Mouse (Mus musculus): ENCODE measurements around the gene Mta3. TPM values are rescaled to one million over a fixed set of nuclear protein-coding genes. Genes with fewer than 3 reads are reported as not detected.

Gene Mta3
- polyA plus RNA-seq, 1 experiment from 2014 or later = 44.2 TPM

DNA sequence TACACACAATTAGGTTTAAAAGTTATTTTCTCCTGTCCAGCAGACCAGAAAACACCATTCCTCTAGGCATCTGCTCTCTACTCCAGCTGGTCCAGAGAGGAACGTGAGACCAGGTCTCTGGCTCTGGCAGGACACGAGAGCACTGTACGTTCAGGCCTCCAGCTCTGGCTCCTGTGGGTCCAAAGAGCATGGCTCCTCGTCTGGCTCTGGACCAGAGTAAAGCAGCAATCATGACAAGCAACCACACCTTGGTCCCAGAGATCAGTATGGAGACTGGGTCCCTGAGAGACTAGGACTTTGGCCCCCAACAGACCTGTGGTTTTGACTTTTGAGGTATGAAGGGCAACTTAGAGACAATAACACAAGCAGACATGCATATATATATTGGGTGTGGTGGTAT lies 33.3 kb upstream of the Mta3 start:
- no peak overlapping the region for H3K9ac ChIP-seq (ENCODE audit: low read length)
- no peaks in the 10 kb centered on the region for H3K36me3 ChIP-seq (ENCODE audit: control insufficient read depth, insufficient read depth, low read length)
- no peaks in the 10 kb centered on the region for H3K27me3 ChIP-seq (ENCODE audit: control insufficient read depth, insufficient read depth, low read length)
- no peaks in the 10 kb centered on the region for H3K4me1 ChIP-seq (replicated peaks; ENCODE audit: control insufficient read depth, insufficient read depth)
- TF ChIP-seq EP300 (optimal IDR thresholded peaks at IDR 0.05) = no peak
- H3K9me3 ChIP-seq (ENCODE audit: control insufficient read depth, low read length) = no peaks in the 10 kb centered on the region
- no peak for ATAC-seq (ENCODE audit: low FRiP score, low TSS enrichment)
- H3K4me2 ChIP-seq (replicated peaks; ENCODE audit: low read depth) = no peak overlapping the region
- WGBS = 68% methylated on average over 4 of the region's 4 CpGs
- DNase-seq (ENCODE audit: low spot score) = no peak
- no peak overlapping the region for H3K27ac ChIP-seq (replicated peaks)
- H3K4me3 ChIP-seq (ENCODE audit: low read depth, low read length) = no peak overlapping the region

DNA sequence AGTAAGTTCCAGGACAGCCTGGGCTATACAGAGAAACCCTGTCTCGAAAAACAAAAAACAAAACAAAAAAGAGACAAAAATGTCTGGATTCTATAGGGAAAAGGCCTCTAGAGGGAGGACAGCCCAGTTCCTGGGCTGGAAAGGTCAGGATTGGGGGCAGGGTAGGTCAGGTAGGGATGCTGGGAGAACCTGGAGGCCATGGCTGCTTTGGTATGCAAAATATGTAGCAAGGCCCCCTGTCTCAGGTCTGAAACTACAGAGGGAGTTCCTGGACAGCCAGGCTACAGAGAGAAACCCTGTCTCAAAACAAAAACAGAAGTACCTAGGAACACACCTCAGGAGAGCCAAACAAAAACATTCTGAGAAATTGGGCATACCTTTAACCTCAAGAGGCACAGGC lies 28.6 kb upstream of the Mta3 start:
- H3K9me3 ChIP-seq (ENCODE audit: control insufficient read depth, low read length) = no peaks in the 10 kb centered on the region
- 67% methylated on average over 1 of the region's 1 CpGs for WGBS

DNA sequence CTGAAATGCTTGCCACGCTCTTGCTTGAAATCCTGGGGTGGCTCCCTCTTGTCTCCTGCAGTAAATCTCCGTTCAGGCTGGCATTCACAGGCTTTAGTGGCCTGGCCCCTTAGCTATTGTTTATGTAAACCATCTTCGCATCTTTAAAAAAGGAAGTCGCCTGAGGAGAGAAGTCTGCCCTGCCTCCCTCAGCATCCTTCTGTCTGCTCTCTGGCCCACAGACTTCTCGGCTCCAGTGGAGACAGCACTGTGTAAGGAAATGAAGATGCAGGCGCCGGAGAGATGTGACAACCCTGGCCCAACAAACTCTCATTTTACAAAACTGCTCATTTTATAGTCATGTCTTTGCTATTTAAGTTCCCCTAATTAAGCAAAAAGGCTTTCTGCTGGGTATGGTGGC lies 24.0 kb upstream of the Mta3 start:
- no peak overlapping the region for H3K4me2 ChIP-seq (replicated peaks; ENCODE audit: low read depth)
- H3K9me3 ChIP-seq (ENCODE audit: control insufficient read depth, low read length) = no peaks in the 10 kb centered on the region
- 55% methylated on average over 7 of the region's 7 CpGs for WGBS
- ATAC-seq (ENCODE audit: low FRiP score, low TSS enrichment) (no peak), DNase-seq (ENCODE audit: low spot score) (no peak)
- H3K27ac ChIP-seq (replicated peaks) = no peak overlapping the region
- no peak overlapping the region for H3K4me3 ChIP-seq (ENCODE audit: low read depth, low read length)
- H3K9ac ChIP-seq (ENCODE audit: low read length) = no peak overlapping the region
- no peaks in the 10 kb centered on the region for H3K4me1 ChIP-seq (replicated peaks; ENCODE audit: control insufficient read depth, insufficient read depth)
- H3K27me3 ChIP-seq (ENCODE audit: control insufficient read depth, insufficient read depth, low read length) = no peaks in the 10 kb centered on the region
- TF ChIP-seq CTCF (IDR thresholded peaks at IDR 0.05; ENCODE audit: low read depth) (no peak), EP300 (optimal IDR thresholded peaks at IDR 0.05) (no peak)
- no peaks in the 10 kb centered on the region for H3K36me3 ChIP-seq (ENCODE audit: control insufficient read depth, insufficient read depth, low read length)

More for the DNA sequence above, 28.6 kb upstream of the Mta3 start:
- Histone ChIP-seq H3K4me1 (replicated peaks; ENCODE audit: control insufficient read depth, insufficient read depth) (no peaks in the 10 kb centered on the region), H3K27ac (replicated peaks) (no peak overlapping the region), H3K27me3 (ENCODE audit: control insufficient read depth, insufficient read depth, low read length) (no peaks in the 10 kb centered on the region), H3K36me3 (ENCODE audit: control insufficient read depth, insufficient read depth, low read length) (no peaks in the 10 kb centered on the region), H3K9ac (ENCODE audit: low read length) (no peak overlapping the region), H3K4me2 (replicated peaks; ENCODE audit: low read depth) (no peak overlapping the region), H3K4me3 (ENCODE audit: low read depth, low read length) (no peak overlapping the region)
- DNase-seq (ENCODE audit: low spot score) = no peak
- TF ChIP-seq EP300 (optimal IDR thresholded peaks at IDR 0.05) = no peak
- no peak for TF ChIP-seq CTCF (IDR thresholded peaks at IDR 0.05; ENCODE audit: low read depth)
- no peak for ATAC-seq (ENCODE audit: low FRiP score, low TSS enrichment)

DNA sequence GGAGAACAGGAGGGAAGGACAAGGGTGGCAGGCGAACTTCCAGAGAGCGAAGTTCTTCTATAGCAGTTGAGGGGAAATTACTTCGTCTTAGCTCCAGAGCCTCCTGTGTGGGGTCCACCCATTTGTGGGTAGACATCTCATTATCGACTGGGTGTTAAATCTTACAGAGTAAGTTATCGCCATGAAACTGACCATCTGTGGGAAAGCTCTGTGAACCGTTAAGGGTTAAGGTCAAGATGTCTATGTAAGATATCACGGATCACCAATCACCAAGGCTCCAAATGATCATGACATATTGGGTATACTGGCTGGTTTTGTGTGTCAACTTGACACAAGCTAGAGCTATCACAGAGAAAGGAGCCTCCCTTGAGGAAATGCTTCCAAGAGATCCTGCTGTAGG lies 21.5 kb upstream of the Mta3 start:
- H3K4me3 ChIP-seq (ENCODE audit: low read depth, low read length) = no peak overlapping the region
- no peaks in the 10 kb centered on the region for H3K9me3 ChIP-seq (ENCODE audit: control insufficient read depth, low read length)
- WGBS = 90% methylated on average over 7 of the region's 7 CpGs
- no peak for TF ChIP-seq CTCF (IDR thresholded peaks at IDR 0.05; ENCODE audit: low read depth)
- no peak for TF ChIP-seq EP300 (optimal IDR thresholded peaks at IDR 0.05)
- DNase-seq (ENCODE audit: low spot score) (no peak), ATAC-seq (ENCODE audit: low FRiP score, low TSS enrichment) (no peak)
- no peaks in the 10 kb centered on the region for H3K36me3 ChIP-seq (ENCODE audit: control insufficient read depth, insufficient read depth, low read length)
- no peak overlapping the region for H3K27ac ChIP-seq (replicated peaks)
- no peak overlapping the region for H3K4me2 ChIP-seq (replicated peaks; ENCODE audit: low read depth)
- no peaks in the 10 kb centered on the region for H3K4me1 ChIP-seq (replicated peaks; ENCODE audit: control insufficient read depth, insufficient read depth)
- no peak overlapping the region for H3K9ac ChIP-seq (ENCODE audit: low read length)
- no peaks in the 10 kb centered on the region for H3K27me3 ChIP-seq (ENCODE audit: control insufficient read depth, insufficient read depth, low read length)

DNA sequence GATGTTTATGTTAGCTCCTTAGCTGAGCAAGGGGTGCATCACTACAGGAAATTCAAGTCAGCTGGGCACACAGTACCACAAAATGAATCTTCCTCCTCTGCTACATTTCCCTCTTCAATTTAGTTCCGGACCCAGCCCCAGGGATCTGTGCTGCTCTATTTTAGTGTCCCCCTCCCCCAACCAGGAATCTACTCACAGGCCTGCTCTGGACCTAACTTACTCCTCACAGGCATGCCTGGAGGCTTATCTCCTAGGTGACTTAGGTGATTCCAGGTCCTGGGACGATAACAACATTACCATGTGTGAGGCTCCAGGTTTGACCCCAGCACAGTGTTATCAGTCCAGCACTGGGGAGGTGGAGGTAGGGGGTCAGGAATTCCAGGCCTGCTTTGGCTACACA lies 15.5 kb upstream of the Mta3 start:
- 55% methylated on average over 2 of the region's 2 CpGs for WGBS
- ATAC-seq (ENCODE audit: low FRiP score, low TSS enrichment) (no peak), DNase-seq (ENCODE audit: low spot score) (no peak)
- Histone ChIP-seq H3K27me3 (ENCODE audit: control insufficient read depth, insufficient read depth, low read length) (no peaks in the 10 kb centered on the region), H3K27ac (replicated peaks) (no peak overlapping the region), H3K9me3 (ENCODE audit: control insufficient read depth, low read length) (no peaks in the 10 kb centered on the region), H3K36me3 (ENCODE audit: control insufficient read depth, insufficient read depth, low read length) (no peaks in the 10 kb centered on the region), H3K9ac (ENCODE audit: low read length) (no peak overlapping the region), H3K4me2 (replicated peaks; ENCODE audit: low read depth) (no peak overlapping the region), H3K4me1 (replicated peaks; ENCODE audit: control insufficient read depth, insufficient read depth) (no peaks in the 10 kb centered on the region), H3K4me3 (ENCODE audit: low read depth, low read length) (no peak overlapping the region)
- no peak for TF ChIP-seq EP300 (optimal IDR thresholded peaks at IDR 0.05)
- no peak for TF ChIP-seq CTCF (IDR thresholded peaks at IDR 0.05; ENCODE audit: low read depth)

- Histone ChIP-seq H3K4me3 (ENCODE audit: low read depth, low read length) (no peak overlapping the region), H3K9ac (ENCODE audit: low read length) (no peak overlapping the region), H3K4me1 (replicated peaks; ENCODE audit: control insufficient read depth, insufficient read depth) (no peaks in the 10 kb centered on the region), H3K9me3 (ENCODE audit: control insufficient read depth, low read length) (no peaks in the 10 kb centered on the region), H3K27me3 (ENCODE audit: control insufficient read depth, insufficient read depth, low read length) (no peaks in the 10 kb centered on the region), H3K36me3 (ENCODE audit: control insufficient read depth, insufficient read depth, low read length) (no peaks in the 10 kb centered on the region), H3K27ac (replicated peaks) (no peak overlapping the region), H3K4me2 (replicated peaks; ENCODE audit: low read depth) (no peak overlapping the region)
- WGBS = 62% methylated on average over 4 of the region's 4 CpGs
- TF ChIP-seq CTCF (IDR thresholded peaks at IDR 0.05; ENCODE audit: low read depth) (no peak), EP300 (optimal IDR thresholded peaks at IDR 0.05) (no peak)
- DNase-seq (ENCODE audit: low spot score) = no peak
- no peak for ATAC-seq (ENCODE audit: low FRiP score, low TSS enrichment)
These were observed 14.6 kb upstream of the Mta3 start for GRCm38 (mm10) chr17:83691379-83691778.

Measured in stomach, postnatal 0 days (tissue).